Mouse (Mus musculus) midbrain, embryonic 15.5 days (tissue): ENCODE measurements around the gene Slc24a3. TPM values are rescaled to one million over a fixed set of nuclear protein-coding genes. Genes with fewer than 3 reads are reported as not detected.
A peak's percentile ranks its signal among the peaks of the same experiment; 100 is the strongest.

Source experiments
- ATAC-seq: fragments of 200-750 bp; cut with Nextera tagmentation; replicated peaks from 2 replicates; pipeline ENCODE4 v1.8.0; 2017; ENCODE audit warnings: moderate TSS enrichment
- H3K27ac ChIP-seq: fragments of 300-500 bp; sonication (generic); 2 replicates; pipeline ENCODE4 v1.5.1; 2015; ENCODE audit warnings: mild to moderate bottlenecking, inconsistent platforms
- H3K27me3 ChIP-seq: fragments of 300-500 bp; sonication (generic); replicated peaks from 2 replicates; pipeline ENCODE4 v1.6.1; 2015; ENCODE audit warnings: inconsistent platforms
- H3K36me3 ChIP-seq: fragments of 300-500 bp; sonication (generic); replicated peaks from 2 replicates; pipeline ENCODE4 v1.6.1; 2015; ENCODE audit warnings: inconsistent platforms
- H3K4me1 ChIP-seq: fragments of 300-500 bp; sonication (generic); 2 replicates; pipeline ENCODE4 v1.6.1; 2015; ENCODE audit warnings: inconsistent platforms
- H3K4me2 ChIP-seq: fragments of 300-500 bp; sonication (generic); 2 replicates; pipeline ENCODE4 v1.6.1; 2015; ENCODE audit warnings: inconsistent platforms, mild to moderate bottlenecking, moderate library complexity
- H3K4me3 ChIP-seq: fragments of 300-500 bp; sonication (generic); 2 replicates; pipeline ENCODE4 v1.5.1; 2015; ENCODE audit warnings: mild to moderate bottlenecking, inconsistent platforms
- H3K9ac ChIP-seq: fragments of 300-500 bp; sonication (generic); 2 replicates; pipeline ENCODE4 v1.6.1; 2015; ENCODE audit warnings: mild to moderate bottlenecking, inconsistent platforms
- H3K9me3 ChIP-seq: fragments of 300-500 bp; sonication (generic); 2 replicates; pipeline ENCODE4 v1.6.1; 2016; ENCODE audit warnings: inconsistent platforms
- WGBS: fragments of 180-500 bp; shearing (Covaris S2); methylation state at CpG from one replicate; pipeline ENCODE4 v1.1.7; 2015; ENCODE audit warnings: mixed read lengths; 5-methylcytosine and 5-hydroxymethylcytosine counted together
- polyA plus RNA-seq: library from polyadenylated mRNA; unstranded; fragments of >200 nt; fragmentation: Nextera tagmentation; extraction: Ambion mirVana; gene quantifications from 2 replicates; pipeline ENCODE4 v1.2.1, GENCODE M21; 2015

Gene Slc24a3
- polyA plus RNA-seq, 1 experiment from 2014 or later: 17.4 TPM

DNA sequence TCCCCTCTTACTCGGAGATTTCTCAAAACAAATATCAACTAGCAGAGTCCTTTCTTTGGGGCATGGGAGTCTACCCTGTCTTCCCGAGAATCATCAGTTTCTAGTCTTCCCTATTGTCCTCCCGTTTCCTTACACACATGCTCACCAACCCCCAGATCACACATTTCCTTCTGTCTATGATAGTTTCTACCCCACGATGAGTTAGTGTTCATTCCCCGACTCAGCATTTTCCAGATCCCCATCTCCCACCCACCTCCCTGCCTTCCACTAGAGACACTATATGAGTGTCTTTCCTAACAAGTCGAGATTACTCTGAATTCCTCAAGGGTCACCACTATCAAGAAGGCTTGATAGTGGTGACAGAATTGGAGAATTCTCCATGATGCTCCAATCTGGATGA lies 1.7 kb upstream of the Slc24a3 start:
- peaks cover 4% of the 10 kb centered on the region; the same call in 1 of the 2 replicates for H3K27me3 ChIP-seq
- 88% methylated on average over 6 of the region's 6 CpGs for WGBS

GRCm38 (mm10) chr2:145167051-145167663 lies 397 bp upstream of the Slc24a3 start:
- H3K36me3 ChIP-seq: no peaks in the 10 kb centered on the region
- H3K27ac ChIP-seq: peak overlapping the region; percentile 94
- peak overlapping the region; percentile 85 for H3K9ac ChIP-seq
- under 1% methylated on average over 32 of the region's 38 CpGs for WGBS
- H3K27me3 ChIP-seq: peaks cover 4% of the 10 kb centered on the region; the same call in 1 of the 2 replicates
- H3K4me1 ChIP-seq: peaks cover 25% of the 10 kb centered on the region
- no peaks in the 10 kb centered on the region for H3K9me3 ChIP-seq
- peak overlapping the region; percentile 79 for H3K4me3 ChIP-seq
- peak overlapping the region; percentile 82 for H3K4me2 ChIP-seq
- peak; percentile 78 for ATAC-seq

More for the DNA sequence above, 1.7 kb upstream of the Slc24a3 start:
- H3K9me3 ChIP-seq: no peaks in the 10 kb centered on the region
- peaks cover 25% of the 10 kb centered on the region for H3K4me1 ChIP-seq
- no peak overlapping the region for H3K4me2 ChIP-seq
- no peaks in the 10 kb centered on the region for H3K36me3 ChIP-seq
- H3K27ac ChIP-seq: no peak overlapping the region
- ATAC-seq: no peak
- H3K4me3 ChIP-seq: no peak overlapping the region
- no peak overlapping the region for H3K9ac ChIP-seq

- Histone ChIP-seq H3K4me2 (peak overlapping the region; percentile 82), H3K27ac (peak overlapping the region; percentile 94), H3K27me3 (peaks cover 3% of the 10 kb centered on the region; the same call in 1 of the 2 replicates), H3K4me1 (peaks cover 25% of the 10 kb centered on the region), H3K4me3 (peak overlapping the region; percentile 79), H3K9me3 (no peaks in the 10 kb centered on the region), H3K36me3 (no peaks in the 10 kb centered on the region), H3K9ac (peak overlapping the region; percentile 85)
- WGBS: 9% methylated on average over 10 of the region's 10 CpGs
- ATAC-seq: peak; percentile 46
Observed at GRCm38 (mm10) chr2:145168405-145168971, 934 bp downstream of the Slc24a3 start.

DNA sequence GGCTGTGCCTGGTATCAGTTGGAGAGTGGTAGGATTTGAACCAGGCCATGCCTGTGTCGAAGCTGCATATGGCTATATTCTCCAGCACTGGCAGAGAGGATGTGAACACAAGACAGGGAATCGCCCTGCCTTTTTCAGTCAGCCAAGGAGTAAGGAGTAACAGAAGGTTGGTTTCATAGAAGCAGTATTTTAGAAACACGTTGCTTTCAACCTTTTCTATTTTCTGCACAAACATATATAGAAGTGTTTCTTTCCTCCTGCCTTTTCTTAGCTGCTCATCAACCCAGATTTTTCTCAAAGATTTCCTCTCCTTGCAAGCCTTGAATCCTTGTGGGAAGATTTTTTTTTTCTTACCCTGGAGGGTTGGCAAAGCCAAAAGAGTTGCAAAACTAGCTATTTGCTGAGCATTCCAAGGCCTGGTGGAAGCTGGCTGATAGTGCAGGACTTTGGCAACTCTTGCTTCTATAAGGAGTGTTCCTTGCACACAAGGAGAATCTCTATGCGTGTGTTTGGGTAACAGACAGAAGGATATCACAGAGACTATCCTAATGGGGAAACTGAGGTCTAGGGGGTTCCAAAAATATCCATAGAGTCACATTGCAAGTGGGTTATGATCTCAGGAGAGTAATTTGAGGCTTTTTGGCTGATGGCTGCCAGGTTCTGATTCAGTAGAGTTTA lies 5.6 kb downstream of the Slc24a3 start:
- 93% methylated on average over 4 of the region's 4 CpGs for WGBS
- no peak overlapping the region for H3K4me3 ChIP-seq
- no peaks in the 10 kb centered on the region for H3K36me3 ChIP-seq

DNA sequence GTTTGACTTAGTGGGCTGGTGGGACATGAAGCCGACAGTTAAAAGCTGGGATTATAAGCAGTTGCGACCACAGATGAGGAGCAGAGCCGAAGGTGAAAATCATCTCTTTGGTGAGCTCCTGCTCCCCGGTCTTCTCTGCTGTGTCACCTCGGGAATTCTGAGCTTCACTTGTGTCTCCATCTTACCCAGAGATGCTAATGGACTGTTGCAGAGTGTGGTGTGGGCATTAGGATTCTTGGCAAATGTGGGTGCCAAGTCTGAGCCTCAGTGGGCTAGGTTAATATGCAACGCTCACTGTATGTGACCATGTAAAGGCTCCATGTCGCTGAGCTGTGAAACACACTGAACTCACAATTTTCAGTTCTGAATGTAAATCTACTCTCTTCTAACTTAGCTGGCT lies 7.5 kb downstream of the Slc24a3 start:
- no peak for ATAC-seq
- 91% methylated on average over 7 of the region's 7 CpGs for WGBS
- no peaks in the 10 kb centered on the region for H3K9me3 ChIP-seq
- H3K27me3 ChIP-seq: no peaks in the 10 kb centered on the region
- H3K9ac ChIP-seq: no peak overlapping the region
- no peaks in the 10 kb centered on the region for H3K36me3 ChIP-seq
- H3K4me2 ChIP-seq: no peak overlapping the region
- no peak overlapping the region for H3K4me3 ChIP-seq
- H3K4me1 ChIP-seq: 0 out of 2 replicates have a peak, but pooled peaks cover 2% of the 10 kb centered on the region
- H3K27ac ChIP-seq: no peak overlapping the region

More for the DNA sequence above, 5.6 kb downstream of the Slc24a3 start:
- Histone ChIP-seq H3K27me3 (no peaks in the 10 kb centered on the region; the same call in 1 of the 2 replicates), H3K9me3 (no peaks in the 10 kb centered on the region), H3K4me2 (no peak overlapping the region), H3K9ac (no peak overlapping the region), H3K27ac (no peak overlapping the region), H3K4me1 (peaks cover 19% of the 10 kb centered on the region)
- no peak for ATAC-seq

GRCm38 (mm10) chr2:145182410-145182809 lies 14.9 kb downstream of the Slc24a3 start:
- Histone ChIP-seq H3K9me3 (no peaks in the 10 kb centered on the region), H3K27me3 (no peaks in the 10 kb centered on the region), H3K4me2 (no peak overlapping the region), H3K36me3 (no peaks in the 10 kb centered on the region), H3K4me3 (no peak overlapping the region), H3K27ac (no peak overlapping the region), H3K9ac (no peak overlapping the region), H3K4me1 (peaks cover 5% of the 10 kb centered on the region; the same call in 1 of the 2 replicates)
- no peak for ATAC-seq
- WGBS: 58% methylated on average over 8 of the region's 8 CpGs

DNA sequence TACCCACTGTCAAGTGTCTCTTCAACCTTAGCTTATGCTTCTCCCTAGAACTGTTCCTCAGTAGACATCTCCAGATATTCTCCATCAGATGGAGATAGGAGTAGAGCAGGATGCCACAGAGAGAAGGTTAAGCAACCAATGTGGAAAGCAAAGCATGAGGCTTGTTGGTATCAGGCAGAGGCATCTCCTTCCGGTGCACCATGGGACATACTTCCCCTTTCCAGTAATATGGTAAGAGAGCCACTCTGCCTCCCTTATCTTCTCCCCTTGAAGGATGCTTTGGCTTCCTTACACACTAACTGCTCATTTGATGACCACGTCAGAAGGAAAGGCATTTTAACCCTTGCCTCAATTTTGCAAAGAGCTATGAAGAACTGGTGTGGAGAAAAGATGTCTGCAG lies 21.3 kb downstream of the Slc24a3 start:
- no peak overlapping the region for H3K4me2 ChIP-seq
- H3K27me3 ChIP-seq: no peaks in the 10 kb centered on the region
- H3K4me3 ChIP-seq: no peak overlapping the region
- no peak for ATAC-seq
- no peak overlapping the region for H3K9ac ChIP-seq
- H3K36me3 ChIP-seq: no peaks in the 10 kb centered on the region
- 89% methylated on average over 2 of the region's 2 CpGs for WGBS
- no peak overlapping the region for H3K27ac ChIP-seq
- H3K4me1 ChIP-seq: no peaks in the 10 kb centered on the region; the same call in 1 of the 2 replicates
- no peaks in the 10 kb centered on the region for H3K9me3 ChIP-seq

GRCm38 (mm10) chr2:145196043-145196442 lies 28.5 kb downstream of the Slc24a3 start:
- Histone ChIP-seq H3K27me3 (no peaks in the 10 kb centered on the region), H3K27ac (no peak overlapping the region), H3K9ac (no peak overlapping the region), H3K36me3 (no peaks in the 10 kb centered on the region), H3K9me3 (no peaks in the 10 kb centered on the region), H3K4me3 (no peak overlapping the region), H3K4me1 (no peaks in the 10 kb centered on the region), H3K4me2 (no peak overlapping the region)
- WGBS: 69% methylated on average over 3 of the region's 3 CpGs
- ATAC-seq: no peak

GRCm38 (mm10) chr2:145196501-145197042 lies 29.0 kb downstream of the Slc24a3 start:
- Histone ChIP-seq H3K9ac (no peak overlapping the region), H3K4me3 (no peak overlapping the region), H3K9me3 (no peaks in the 10 kb centered on the region), H3K36me3 (no peaks in the 10 kb centered on the region), H3K4me2 (no peak overlapping the region), H3K27ac (no peak overlapping the region), H3K27me3 (no peaks in the 10 kb centered on the region), H3K4me1 (no peaks in the 10 kb centered on the region)
- 92% methylated on average over 7 of the region's 7 CpGs for WGBS
- ATAC-seq: no peak

- Histone ChIP-seq H3K27me3 (no peaks in the 10 kb centered on the region), H3K27ac (no peak overlapping the region), H3K4me1 (no peaks in the 10 kb centered on the region), H3K4me2 (no peak overlapping the region), H3K9ac (no peak overlapping the region), H3K9me3 (no peaks in the 10 kb centered on the region), H3K4me3 (no peak overlapping the region), H3K36me3 (no peaks in the 10 kb centered on the region)
- 93% methylated on average over 4 of the region's 4 CpGs for WGBS
- ATAC-seq: no peak
Observed at GRCm38 (mm10) chr2:145197076-145197475, 29.5 kb downstream of the Slc24a3 start.

DNA sequence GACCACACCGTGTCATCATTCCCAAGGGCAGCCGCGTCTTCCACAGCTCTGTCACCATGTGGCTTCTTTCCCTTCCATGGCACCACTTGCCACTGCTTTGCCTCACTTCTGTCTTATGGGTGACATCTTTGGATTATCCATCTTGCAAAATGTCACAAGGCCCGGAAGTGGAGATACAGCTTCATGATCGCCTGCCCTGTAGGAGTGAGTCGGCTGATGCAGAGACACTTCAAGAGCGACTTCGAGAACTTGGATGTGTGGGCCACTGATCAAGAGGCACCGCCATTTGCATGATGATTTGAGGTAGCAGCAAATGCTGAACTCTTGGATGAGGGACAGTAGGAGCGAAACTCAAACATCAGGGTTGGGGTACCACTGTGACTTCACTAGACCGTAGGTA lies 46.0 kb downstream of the Slc24a3 start:
- no peaks in the 10 kb centered on the region for H3K27me3 ChIP-seq
- H3K9me3 ChIP-seq: no peaks in the 10 kb centered on the region
- no peaks in the 10 kb centered on the region for H3K4me1 ChIP-seq
- no peak overlapping the region for H3K4me2 ChIP-seq
- no peak for ATAC-seq
- H3K9ac ChIP-seq: no peak overlapping the region
- no peak overlapping the region for H3K4me3 ChIP-seq
- H3K27ac ChIP-seq: no peak overlapping the region
- H3K36me3 ChIP-seq: no peaks in the 10 kb centered on the region
- 95% methylated on average over 11 of the region's 11 CpGs for WGBS

- no peaks in the 10 kb centered on the region for H3K27me3 ChIP-seq
- H3K36me3 ChIP-seq: no peaks in the 10 kb centered on the region
- no peak for ATAC-seq
- WGBS: 91% methylated on average over 8 of the region's 8 CpGs
- no peak overlapping the region for H3K4me3 ChIP-seq
- H3K9ac ChIP-seq: no peak overlapping the region
- H3K4me2 ChIP-seq: no peak overlapping the region
- no peaks in the 10 kb centered on the region for H3K4me1 ChIP-seq
- no peaks in the 10 kb centered on the region for H3K9me3 ChIP-seq
- H3K27ac ChIP-seq: no peak overlapping the region
Observed at GRCm38 (mm10) chr2:145214086-145214831, 46.7 kb downstream of the Slc24a3 start.
